Mouse (Mus musculus): ENCODE measurements at regions not wholly inside any gene's neighbourhood (a gene's known extent, or its start where the extent isn't known, plus 50 kb on each side); places are given as distances from the start of the nearest gene placed in this dataset.

GRCm38 (mm10) chr8:78018430-78019180 lies 194.5 kb upstream of the Ttc29 start:
- no peak for DNase-seq

GRCm38 (mm10) chr8:78021473-78021872 lies 191.6 kb upstream of the Ttc29 start:
- no peak for DNase-seq

- DNase-seq: no peak
Observed at GRCm38 (mm10) chr8:78022986-78023385, 190.1 kb upstream of the Ttc29 start.

DNA sequence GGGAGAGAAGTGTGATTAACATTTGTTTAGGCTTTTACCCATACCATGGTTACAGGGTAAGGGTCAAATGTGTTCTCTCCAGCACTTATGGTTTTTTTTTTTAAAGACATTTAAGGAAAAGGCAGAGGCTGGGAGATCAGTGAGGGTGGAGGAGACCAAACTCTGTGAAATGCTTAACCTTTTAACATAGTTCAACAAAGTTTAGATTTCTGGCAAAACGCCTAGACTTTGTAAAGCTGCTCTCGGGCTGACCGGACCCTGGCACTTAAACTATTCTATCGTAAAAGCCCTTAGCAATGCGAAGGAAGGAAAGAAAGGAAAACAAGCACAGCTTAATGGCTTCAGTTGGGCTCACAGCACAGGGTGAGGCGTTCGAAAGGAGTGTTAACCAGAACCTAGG lies 189.6 kb upstream of the Ttc29 start:
- no peak for DNase-seq

- no peak for DNase-seq
Observed at GRCm38 (mm10) chr8:78023936-78024335, 189.2 kb upstream of the Ttc29 start.

GRCm38 (mm10) chr8:78024964-78025363 lies 188.1 kb upstream of the Ttc29 start:
- no peak for DNase-seq

GRCm38 (mm10) chr8:78027371-78027770 lies 185.7 kb upstream of the Ttc29 start:
- no peak for DNase-seq

DNA sequence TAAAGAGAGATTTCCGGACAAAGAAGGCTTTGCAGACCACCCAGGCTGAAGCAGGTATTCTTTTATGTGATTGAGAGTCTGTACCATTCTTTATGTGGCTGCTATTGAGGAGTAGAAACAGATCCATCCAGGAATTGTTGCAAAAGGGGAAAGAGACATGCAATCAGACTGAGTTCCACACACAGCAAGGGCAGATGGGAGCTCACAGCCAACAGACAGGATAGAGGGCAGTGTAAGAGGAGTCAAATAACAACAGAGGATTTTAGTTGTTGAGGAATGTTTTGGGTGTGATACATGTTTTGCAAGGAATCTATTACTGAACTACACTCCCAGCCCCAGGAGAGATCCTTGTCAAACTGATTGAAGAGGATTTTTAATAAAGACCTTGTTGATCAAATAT lies 184.2 kb upstream of the Ttc29 start:
- no peak for DNase-seq

DNA sequence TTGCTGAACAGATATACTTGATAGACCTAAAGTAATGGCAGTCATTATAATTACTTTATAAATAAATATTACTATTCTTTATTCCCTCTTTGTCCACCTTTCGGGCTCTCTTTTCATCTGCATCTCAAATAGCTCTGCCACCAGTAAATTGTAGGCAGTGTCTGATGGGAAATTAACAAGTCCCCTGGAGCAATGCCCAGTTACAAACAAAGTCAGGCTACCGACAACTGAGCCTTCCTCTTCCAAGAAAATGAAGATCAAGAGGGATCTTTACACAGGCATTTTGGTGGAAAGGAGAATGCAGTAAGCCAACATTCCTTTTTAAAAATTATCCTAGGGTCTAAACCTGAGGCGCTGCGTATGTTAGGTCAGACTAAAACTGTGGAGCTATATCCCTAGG lies 181.3 kb upstream of the Ttc29 start:
- no peak for DNase-seq

DNA sequence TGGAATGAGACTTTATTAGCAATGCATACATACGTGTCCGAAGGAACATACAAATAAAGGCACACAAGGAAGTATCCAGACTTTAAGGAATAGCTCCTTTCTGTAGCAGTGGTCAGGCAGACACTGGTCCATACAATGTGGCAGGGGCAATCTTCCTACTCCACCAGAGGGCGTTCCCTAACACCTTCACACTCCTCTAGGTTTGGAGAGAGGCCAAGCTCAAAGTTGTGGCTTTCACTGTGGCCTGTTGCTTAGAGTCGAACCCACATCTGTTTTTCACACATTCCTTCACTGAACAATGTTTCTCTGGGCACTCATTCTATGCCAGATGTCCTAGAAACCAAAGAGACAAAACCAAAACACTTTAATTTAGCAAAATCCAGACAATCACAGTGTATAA lies 178.4 kb upstream of the Ttc29 start:
- no peak for DNase-seq

DNA sequence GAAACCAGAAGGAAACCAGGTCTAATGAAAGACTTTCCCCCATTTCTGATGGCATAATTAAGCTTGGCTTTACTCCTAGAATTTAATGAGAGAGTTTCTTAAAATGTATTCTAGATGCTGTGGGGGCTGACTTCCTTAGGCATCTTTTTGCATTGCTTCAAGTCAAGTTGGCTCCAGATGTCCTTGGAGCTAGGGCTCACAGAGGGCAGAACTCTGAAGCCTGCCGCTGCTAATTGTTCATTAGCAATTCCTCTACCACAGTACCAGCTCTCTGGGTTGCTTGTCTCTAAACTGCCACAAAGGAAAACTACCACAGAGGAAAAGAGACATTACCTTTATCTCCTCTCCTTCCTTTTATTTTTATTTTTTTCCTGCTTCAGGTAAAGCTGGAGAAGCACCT lies 175.9 kb upstream of the Ttc29 start:
- DNase-seq: no peak

- no peak for DNase-seq
Observed at GRCm38 (mm10) chr8:78046691-78047090, 166.4 kb upstream of the Ttc29 start.

GRCm38 (mm10) chr8:78050768-78051167 lies 162.3 kb upstream of the Ttc29 start:
- DNase-seq: no peak

- DNase-seq: no peak
Observed at GRCm38 (mm10) chr8:78054435-78054834, 158.7 kb upstream of the Ttc29 start.

GRCm38 (mm10) chr8:78054920-78055319 lies 158.2 kb upstream of the Ttc29 start:
- DNase-seq: no peak

DNA sequence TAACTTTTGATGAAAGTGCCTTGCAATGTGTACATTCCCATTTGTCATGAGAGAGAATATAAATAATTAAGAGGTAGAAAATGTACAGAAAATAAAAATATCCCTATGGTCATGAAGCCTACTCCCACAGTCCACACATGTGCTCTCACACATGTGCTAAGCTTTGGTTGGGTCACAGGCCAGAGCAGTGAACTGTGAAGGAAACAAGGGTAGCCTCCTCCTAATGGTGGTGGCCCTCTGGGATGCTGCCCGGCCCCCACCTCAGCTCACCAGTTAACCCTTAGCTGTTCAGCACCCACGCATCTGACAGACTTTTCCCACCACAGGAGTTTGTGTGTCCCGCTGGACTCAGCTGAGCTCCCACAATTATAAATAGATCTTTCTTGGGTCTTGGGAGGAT lies 157.6 kb upstream of the Ttc29 start:
- DNase-seq: no peak

DNA sequence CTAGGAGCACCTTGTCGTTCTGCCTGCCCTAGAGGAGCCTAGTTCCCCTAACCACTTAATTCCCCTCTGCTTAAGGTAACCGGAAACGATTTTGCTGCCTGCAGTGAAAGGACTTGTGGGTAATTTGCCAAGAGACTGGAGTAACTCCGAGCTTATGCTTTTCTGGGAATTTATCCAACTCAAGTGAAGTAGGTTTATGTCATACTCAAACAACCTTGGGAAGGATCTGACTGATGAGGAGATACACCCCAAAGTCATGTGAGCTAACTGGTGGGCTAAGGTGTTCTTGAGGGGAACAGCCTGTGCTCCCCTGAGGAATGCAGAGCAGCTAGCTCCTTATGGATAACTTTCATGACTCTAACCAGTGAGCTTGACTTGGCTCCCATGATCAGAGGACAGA lies 155.7 kb upstream of the Ttc29 start:
- DNase-seq: no peak

DNA sequence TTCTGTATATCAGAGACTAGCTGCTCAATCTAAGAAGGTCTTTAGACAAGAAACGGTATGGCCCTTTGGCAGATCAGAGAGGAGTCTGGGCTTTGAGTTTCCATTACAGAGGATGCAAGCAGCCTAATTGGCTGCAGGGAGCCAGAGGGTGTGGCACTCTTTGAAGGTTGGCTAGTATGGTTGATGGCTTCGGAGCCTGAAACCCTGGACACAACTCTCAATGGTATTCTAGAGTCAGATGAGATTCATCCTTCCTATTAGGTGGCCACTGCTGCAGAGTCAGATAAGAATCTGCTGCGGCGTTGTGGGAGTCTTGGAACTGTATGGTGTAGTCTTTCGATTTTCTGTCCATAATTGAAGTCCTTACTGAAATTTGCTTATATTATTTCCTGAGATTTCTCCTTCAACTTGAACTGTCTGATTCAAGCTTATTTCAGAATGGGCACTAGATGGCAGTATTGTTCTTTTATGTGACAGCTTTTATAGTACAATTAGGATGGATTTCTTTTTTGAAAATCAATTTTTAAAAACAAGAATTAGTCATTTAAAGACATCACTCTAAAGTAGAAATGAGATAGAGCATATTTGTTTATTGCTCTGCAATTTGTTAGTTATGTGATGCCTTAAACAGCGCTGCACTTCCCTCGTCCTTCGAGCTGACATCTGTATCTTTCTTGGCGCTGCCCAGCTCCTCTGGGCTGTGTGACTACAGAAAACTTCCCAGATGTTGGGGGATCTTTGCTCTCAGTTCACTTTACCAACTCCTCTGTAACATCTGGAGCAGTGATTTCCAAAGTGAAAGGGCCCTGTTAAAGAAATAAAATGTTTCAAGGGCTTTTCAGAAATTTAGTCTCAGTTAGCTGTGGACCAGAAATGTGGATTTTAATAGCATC lies 151.0 kb upstream of the Ttc29 start:
- no peak for DNase-seq

DNA sequence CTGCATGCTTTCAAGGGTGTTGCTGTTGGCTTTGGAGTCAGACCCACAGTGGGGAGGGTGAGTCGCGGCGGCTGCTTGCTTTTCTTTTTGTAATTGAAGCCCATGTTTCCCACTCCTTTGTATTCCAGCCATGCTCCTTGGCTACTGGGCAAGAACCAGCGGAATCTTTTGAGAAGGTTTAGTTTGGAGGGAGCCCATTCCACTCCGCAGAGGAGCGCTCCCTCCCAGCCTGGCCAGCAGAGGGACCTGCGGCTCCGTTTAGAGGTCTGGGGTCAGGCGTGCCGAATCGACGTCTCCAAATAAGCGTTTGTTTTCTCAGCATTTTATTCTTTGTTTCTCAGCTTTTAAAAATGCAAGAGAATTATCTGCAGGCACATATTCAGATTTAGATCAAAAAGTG lies 149.6 kb upstream of the Ttc29 start:
- peak; percentile 44 for DNase-seq

DNA sequence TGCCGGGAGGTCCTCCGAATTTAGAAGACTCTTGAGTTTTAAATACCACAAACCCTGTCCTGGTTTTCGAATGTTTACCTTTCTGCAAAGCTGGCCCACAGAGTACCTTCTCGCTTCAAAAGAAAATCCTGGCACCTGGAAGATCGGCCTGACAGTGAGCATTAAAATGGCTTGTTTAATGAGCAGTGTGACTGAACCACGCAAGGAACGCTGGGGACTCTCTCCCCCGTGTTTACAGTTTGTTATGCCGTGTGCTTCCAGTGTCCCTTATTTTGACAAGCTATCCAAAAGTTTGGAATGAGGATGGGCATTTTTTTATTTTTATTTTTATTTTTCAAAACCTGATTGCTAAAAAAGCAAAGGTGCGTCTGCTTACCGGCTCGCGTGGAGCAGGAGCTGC lies 148.9 kb upstream of the Ttc29 start:
- no peak for DNase-seq

DNA sequence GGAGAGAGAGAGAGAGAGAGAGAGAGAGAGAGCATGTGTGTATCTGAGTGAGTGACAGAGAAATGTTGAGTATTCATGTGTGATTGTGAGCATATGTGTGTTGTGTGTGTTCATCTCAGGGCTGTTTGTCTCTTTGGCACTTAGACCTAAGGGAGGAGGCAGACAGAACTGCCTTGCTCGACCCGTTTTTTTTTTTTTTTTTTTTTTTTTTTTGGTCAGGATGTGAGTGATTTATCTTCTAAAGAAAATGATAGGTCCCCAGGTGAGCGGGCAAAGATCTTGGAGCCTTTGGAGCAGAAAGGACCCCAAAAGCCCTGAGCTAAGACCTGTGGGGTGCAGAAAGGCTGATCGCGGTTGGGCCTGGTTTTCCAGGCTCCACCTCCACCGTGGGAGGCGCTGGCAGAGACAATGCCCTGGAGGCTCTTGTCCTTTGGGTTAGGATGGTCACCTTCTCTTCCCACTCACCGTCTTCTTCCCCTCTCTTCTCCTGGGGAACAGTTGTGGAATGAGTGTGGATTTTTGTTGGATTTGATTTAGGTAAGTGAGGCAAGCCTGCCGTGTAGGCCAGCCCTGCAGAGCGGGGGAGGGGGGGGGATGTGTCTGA lies 147.1 kb upstream of the Ttc29 start:
- no peak for DNase-seq

DNA sequence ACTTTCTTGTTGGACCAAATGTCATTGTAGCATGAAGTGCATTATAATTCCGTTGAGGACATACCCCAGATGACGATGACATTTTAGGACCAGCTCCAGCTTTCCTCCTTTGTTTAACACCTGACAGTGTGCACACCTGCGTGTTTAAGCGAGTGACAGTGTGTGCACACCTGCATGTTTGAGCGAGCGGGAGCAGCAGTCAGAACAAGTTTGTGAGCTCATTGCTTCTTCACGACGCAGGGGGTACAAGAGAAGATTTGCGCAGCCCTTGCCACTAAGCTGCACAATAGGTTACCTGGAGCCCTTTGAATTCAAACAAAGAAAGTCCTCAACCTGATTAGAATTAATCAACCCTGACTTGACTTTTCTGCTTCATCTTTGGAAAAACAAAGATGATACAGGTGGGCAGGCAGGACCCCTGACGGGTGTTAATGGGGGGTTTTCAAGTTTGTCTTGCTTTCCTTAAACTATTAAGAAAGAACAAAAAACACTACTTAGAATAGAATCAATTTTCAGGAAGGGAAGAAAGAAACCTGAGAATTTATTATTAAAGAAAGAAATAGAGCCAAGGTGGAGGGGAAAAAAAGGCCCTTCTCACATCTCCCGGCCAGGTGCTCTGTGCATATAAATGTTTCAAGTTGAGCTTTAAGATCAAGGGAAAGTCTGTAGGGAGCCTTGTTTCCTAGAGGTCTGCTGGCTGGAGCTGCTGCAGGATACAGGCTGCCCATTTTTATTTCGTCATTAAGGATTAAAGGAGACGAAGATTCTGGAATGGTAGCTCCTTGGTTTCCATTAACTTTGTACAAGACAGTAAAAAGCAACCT lies 144.8 kb upstream of the Ttc29 start:
- DNase-seq: no peak

DNA sequence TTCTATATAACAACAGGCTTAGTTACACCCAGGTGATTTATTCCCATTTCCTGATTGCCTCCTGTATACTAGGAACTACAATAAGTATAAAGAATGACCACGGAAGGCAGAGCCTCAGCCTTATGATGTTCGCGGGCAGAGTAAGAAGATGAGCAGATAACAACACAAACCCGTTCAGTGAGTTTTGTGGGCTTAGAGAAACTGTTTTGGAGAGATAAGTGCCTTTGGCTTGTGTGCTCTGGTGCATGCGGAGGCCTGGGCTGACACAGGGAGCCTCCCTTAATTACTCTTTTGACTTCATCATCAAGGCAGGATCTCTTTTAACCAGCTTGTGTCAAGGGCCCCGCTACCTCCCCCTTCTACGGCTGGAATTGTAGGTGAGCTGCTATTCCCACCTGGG lies 139.3 kb upstream of the Ttc29 start:
- no peak for DNase-seq
